Mouse (Mus musculus) liver, postnatal 0 days (tissue): ENCODE data around the gene Vti1a.

Source experiments
- CTCF ChIP-seq: sonication (generic); IDR thresholded peaks from 2 replicates; pipeline ENCODE4 v1.5.1; 2016; ENCODE audit warnings: antibody characterized with exemption, low read depth
- EP300 ChIP-seq: IDR thresholded peaks from 2 replicates; pipeline ENCODE4 v1.6.1; 2016; ENCODE audit warnings: antibody characterized with exemption, low read depth, mild to moderate bottlenecking

- TF ChIP-seq CTCF: no peak
- TF ChIP-seq EP300: peak; percentile 98
These were observed 32.0 kb upstream of the Vti1a start for GRCm38 (mm10) chr19:55284093-55284492.
